Mouse (Mus musculus): ENCODE measurements at regions not wholly inside any gene's neighbourhood (a gene's known extent, or its start where the extent isn't known, plus 50 kb on each side); places are given as distances from the start of the nearest gene placed in this dataset.

DNA sequence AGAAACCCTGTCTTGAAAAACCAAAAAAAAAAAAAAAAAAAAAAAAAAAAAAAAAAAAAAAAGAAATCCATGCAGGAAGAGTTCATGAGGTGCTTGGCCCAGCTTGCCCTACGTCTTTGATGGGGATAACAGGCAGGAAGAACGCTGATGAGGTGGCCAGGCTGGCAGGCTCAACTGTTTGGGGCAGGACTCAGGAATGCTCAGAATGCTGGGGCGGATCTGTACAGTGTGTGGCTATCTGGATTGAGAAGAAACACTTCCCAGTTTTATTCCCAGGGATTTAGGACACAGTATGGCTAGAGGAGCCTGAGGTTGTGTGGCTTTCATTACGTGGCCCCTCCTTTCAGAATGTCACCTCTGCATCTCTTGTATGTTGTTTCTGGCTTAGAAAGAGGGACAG, 99.1 kb upstream of the Gm3448 start:
- ATAC-seq (replicated peaks; ENCODE audit: low read depth, poor library complexity, severe bottlenecking), result no peak
